Mouse (Mus musculus): ENCODE data around the gene Ccdc18. TPM values are rescaled to one million over a fixed set of nuclear protein-coding genes. Genes with fewer than 3 reads are reported as not detected.

Ccdc18 gene
- total and polyA plus RNA-seq, 3 experiments, result 2.3 to 3.0 TPM; not detected in 1

GRCm38 (mm10) chr5:108131849-108132440, 730 bp upstream of the Ccdc18 start (continued):
- TF ChIP-seq MAX (IDR thresholded peaks at IDR 0.05; ENCODE audit: low read length), result no peak
- TF ChIP-seq USF2 (IDR thresholded peaks at IDR 0.05; ENCODE audit: borderline replicate concordance in 1 of 2, insufficient read depth in 1 of 2, low read depth in 1 of 2, low read length in 2 of 2), result no peak
- TF ChIP-seq SIN3A (IDR thresholded peaks at IDR 0.05; ENCODE audit: low read length), result peak; percentile 62; the same call in 1 of the 2 replicates
- peak; percentile 36 to 47; a peak in 2 of 4 replicates for TF ChIP-seq POLR2A (IDR thresholded peaks at IDR 0.05; ENCODE audit: control insufficient read depth in 1 of 2, insufficient read depth in 1 of 2, low read depth in 1 of 2, low read length in 2 of 2, poor library complexity in 1 of 2)
- no peak for TF ChIP-seq ETS1 (IDR thresholded peaks at IDR 0.05; ENCODE audit: low read depth, low read length)
- 0 out of 2 replicates have a peak, but pooled peaks have one; percentile 33 for TF ChIP-seq MYC (IDR thresholded peaks at IDR 0.05; ENCODE audit: low read depth, low read length)
- TF ChIP-seq CTCF (IDR thresholded peaks at IDR 0.05 in 2 of 3, conservative IDR thresholded peaks at IDR 0.05 in 1 of 3; ENCODE audit: control insufficient read depth in 1 of 3, insufficient read depth in 1 of 3, low read depth in 2 of 3, low read length in 3 of 3, poor library complexity in 1 of 3, severe bottlenecking in 1 of 3), result no peak
- TF ChIP-seq NELFE (IDR thresholded peaks at IDR 0.05; ENCODE audit: low read depth, low read length), result no peak
- TF ChIP-seq HCFC1 (IDR thresholded peaks at IDR 0.05; ENCODE audit: low read depth, low read length), result peak; percentile 48; the same call in 1 of the 2 replicates
- no peak for TF ChIP-seq GABPA (IDR thresholded peaks at IDR 0.05; ENCODE audit: low read depth, low read length)
- peak; percentile 41; the same call in 1 of the 2 replicates for TF ChIP-seq GATA1 (IDR thresholded peaks at IDR 0.05; ENCODE audit: low read depth, low read length)
- no peak; the same call in 1 of the 2 replicates for TF ChIP-seq ZMIZ1 (IDR thresholded peaks at IDR 0.05; ENCODE audit: low read depth, low read length)

- Histone ChIP-seq H3K27ac (ENCODE audit: control insufficient read depth, low read depth, low read length) (no peak overlapping the region), H3K36me3 (ENCODE audit: control insufficient read depth in 1 of 2, insufficient read depth in 2 of 2, low read length in 2 of 2) (peaks cover 0 to 4% of the 10 kb centered on the region in 2 experiments; a peak in 2 of 4 replicates), H3K4me3 (ENCODE audit: control insufficient read depth in 1 of 2, insufficient read depth in 1 of 2, low read depth in 2 of 2, low read length in 2 of 2) (no peak overlapping the region), H3K79me2 (ENCODE audit: control insufficient read depth, insufficient read depth, low read length, poor library complexity) (no peaks in the 10 kb centered on the region), H3K4me1 (ENCODE audit: control insufficient read depth in 1 of 2, insufficient read depth in 2 of 2, low read length in 2 of 2) (peaks cover 0 to 4% of the 10 kb centered on the region in 2 experiments; a peak in 2 of 4 replicates), H3K9ac (ENCODE audit: control insufficient read depth, low read depth, low read length, poor library complexity, severe bottlenecking) (no peak overlapping the region), H3K9me3 (replicated peaks; ENCODE audit: insufficient read depth, low read length) (no peaks in the 10 kb centered on the region), H3K27me3 (ENCODE audit: control insufficient read depth in 1 of 2, insufficient read depth in 2 of 2, low read length in 2 of 2) (no peaks in the 10 kb centered on the region)
- DNase-seq (ENCODE audit: low read depth, low spot score), result peak; percentile 11
- TF ChIP-seq EP300 (IDR thresholded peaks at IDR 0.05; ENCODE audit: low read depth in 1 of 2, low read length in 2 of 2), result peak; percentile 69 to 70
- no peak for TF ChIP-seq POLR2A (IDR thresholded peaks at IDR 0.05; ENCODE audit: control insufficient read depth in 1 of 2, insufficient read depth in 1 of 2, low read depth in 1 of 2, low read length in 2 of 2, poor library complexity in 1 of 2)
- TF ChIP-seq UBTF (IDR thresholded peaks at IDR 0.05; ENCODE audit: borderline replicate concordance, insufficient read depth, low read depth, low read length), result no peak
- no peak for TF ChIP-seq MYB (IDR thresholded peaks at IDR 0.05; ENCODE audit: low read depth, low read length)
- TF ChIP-seq TCF12 (IDR thresholded peaks at IDR 0.05; ENCODE audit: low read depth, low read length), result peak; percentile 56; the same call in 1 of the 2 replicates
- TF ChIP-seq RCOR1 (IDR thresholded peaks at IDR 0.05; ENCODE audit: low read depth, low read length), result peak; percentile 43; the same call in 1 of the 2 replicates
- TF ChIP-seq MAFK (IDR thresholded peaks at IDR 0.05; ENCODE audit: borderline replicate concordance, low read depth, low read length), result no peak
- TF ChIP-seq GATA1 (IDR thresholded peaks at IDR 0.05; ENCODE audit: low read depth, low read length), result peak; percentile 61; the same call in 1 of the 2 replicates
These were observed 19.9 kb downstream of the Ccdc18 start for GRCm38 (mm10) chr5:108152592-108152991.

Measured in MEL (cell line).